ENCODE assay signal across 8 mouse cellular contexts in genomic region chr1:36744268-36744944, GRCm38 (mm10). TPM values are rescaled to one million over a fixed set of nuclear protein-coding genes. Genes with fewer than 3 reads are reported as not detected.
DNase-seq lines count a peak whose midpoint lies in the region; ATAC-seq and TF ChIP-seq lines count a peak whose summit lies in the region.

No protein-coding gene starts in this region.

- TF ChIP-seq POLR2A in lung, adult 2 months (IDR thresholded peaks at IDR 0.05; ENCODE audit: borderline replicate concordance, extremely low read depth, low read depth, low read length) = no peak
- no peak for TF ChIP-seq POLR2A in olfactory bulb, adult 2 months (IDR thresholded peaks at IDR 0.05; ENCODE audit: insufficient read depth, low read depth, low read length)
- TF ChIP-seq POLR2A in thymus, adult 2 months (IDR thresholded peaks at IDR 0.05; ENCODE audit: control insufficient read depth, extremely low read depth, insufficient read depth, low read length, poor library complexity) = no peak

- no peak overlapping the region for H3K9ac ChIP-seq in forebrain, postnatal 0 days

- peak overlapping the region; percentile 26 for H3K4me3 ChIP-seq in forebrain, postnatal 0 days (ENCODE audit: low read depth, low read length)
- H3K4me3 ChIP-seq in hindbrain, embryonic 10.5 days = peak overlapping the region; percentile 36
- H3K4me3 ChIP-seq in lung, adult 2 months (replicated peaks; ENCODE audit: extremely low read depth, low read depth, low read length) = no peak overlapping the region
- peak overlapping the region; percentile 34 for H3K4me3 ChIP-seq in olfactory bulb, adult 2 months (ENCODE audit: insufficient read depth, low read depth, low read length)
- H3K4me3 ChIP-seq in thymus, adult 2 months (ENCODE audit: control insufficient read depth, insufficient read depth, low read length) = peak overlapping the region; percentile 12; the same call in 1 of the 2 replicates

- ATAC-seq in forebrain, postnatal 0 days = peak; percentile 90

- H3K4me1 ChIP-seq in forebrain, postnatal 0 days (ENCODE audit: insufficient read depth) = no peaks in the 10 kb centered on the region
- peaks cover 33% of the 10 kb centered on the region for H3K4me1 ChIP-seq in hindbrain, embryonic 10.5 days (replicated peaks)
- no peaks in the 10 kb centered on the region for H3K4me1 ChIP-seq in lung, adult 2 months (ENCODE audit: control insufficient read depth, insufficient read depth, low read length)
- H3K4me1 ChIP-seq in olfactory bulb, adult 2 months (ENCODE audit: control insufficient read depth, insufficient read depth, low read length) = peaks cover 7% of the 10 kb centered on the region
- peaks cover 5% of the 10 kb centered on the region for H3K4me1 ChIP-seq in thymus, adult 2 months (replicated peaks; ENCODE audit: control insufficient read depth, insufficient read depth, low read length)

- peak; percentile 89 for TF ChIP-seq CTCF in forebrain, postnatal 0 days (IDR thresholded peaks at IDR 0.05; ENCODE audit: low read depth)
- TF ChIP-seq CTCF in lung, adult 2 months (IDR thresholded peaks at IDR 0.05; ENCODE audit: insufficient read depth, low read length) = peak; percentile 89
- TF ChIP-seq CTCF in olfactory bulb, adult 2 months (IDR thresholded peaks at IDR 0.05; ENCODE audit: insufficient read depth, low read depth, low read length) = peak; percentile 78
- peak; percentile 77; the same call in 1 of the 2 replicates for TF ChIP-seq CTCF in thymus, adult 2 months (IDR thresholded peaks at IDR 0.05; ENCODE audit: borderline replicate concordance, control insufficient read depth, extremely low read depth, insufficient read depth, low read length, poor library complexity)

- no peaks in the 10 kb centered on the region for H3K27me3 ChIP-seq in forebrain, postnatal 0 days (ENCODE audit: insufficient read depth, low read length)
- peaks cover 14% of the 10 kb centered on the region; the same call in 1 of the 2 replicates for H3K27me3 ChIP-seq in hindbrain, embryonic 10.5 days (ENCODE audit: insufficient read depth, poor library complexity, severe bottlenecking)
- no peaks in the 10 kb centered on the region for H3K27me3 ChIP-seq in thymus, adult 2 months (ENCODE audit: control insufficient read depth, insufficient read depth, low read length)

- 0 out of 2 replicates have a peak overlapping the region, but pooled peaks have one; percentile 35 for H3K27ac ChIP-seq in forebrain, postnatal 0 days (ENCODE audit: low read depth, low read length)
- no peak overlapping the region for H3K27ac ChIP-seq in hindbrain, embryonic 10.5 days
- H3K27ac ChIP-seq in olfactory bulb, adult 2 months (ENCODE audit: insufficient read depth, low read depth, low read length) = no peak overlapping the region
- no peak overlapping the region for H3K27ac ChIP-seq in thymus, adult 2 months (ENCODE audit: control insufficient read depth, insufficient read depth, low read length)

- peak overlapping the region; percentile 47 for H3K4me2 ChIP-seq in forebrain, postnatal 0 days (ENCODE audit: low read depth)

- H3K36me3 ChIP-seq in forebrain, postnatal 0 days (ENCODE audit: insufficient read depth) = no peaks in the 10 kb centered on the region
- H3K36me3 ChIP-seq in hindbrain, embryonic 10.5 days = no peaks in the 10 kb centered on the region
- H3K36me3 ChIP-seq in thymus, adult 2 months (ENCODE audit: control insufficient read depth, insufficient read depth, low read length) = no peaks in the 10 kb centered on the region

- no peaks in the 10 kb centered on the region for H3K9me3 ChIP-seq in forebrain, postnatal 0 days (ENCODE audit: low read length)
- H3K9me3 ChIP-seq in hindbrain, embryonic 10.5 days = no peaks in the 10 kb centered on the region

- 17% methylated on average over 17 of the region's 17 CpGs for WGBS in forebrain, postnatal 0 days
- WGBS in hindbrain, embryonic 10.5 days = 26% methylated on average over 17 of the region's 17 CpGs
- WGBS in lung, adult 2 months = 15% methylated on average over 17 of the region's 17 CpGs
- 19% methylated on average over 17 of the region's 17 CpGs for WGBS in olfactory bulb, adult 2 months
- 21% methylated on average over 17 of the region's 17 CpGs for WGBS in thymus, adult 2 months

- peak; percentile 52 for DNase-seq in MEL-GATA-1-ER (ENCODE audit: extremely low read depth, low read depth)
- DNase-seq in cerebellum, adult 11-12 months = peak; percentile 63
- peak; percentile 88 for DNase-seq in forebrain, postnatal 0 days
- DNase-seq in hindbrain, embryonic 10.5 days (ENCODE audit: low spot score) = peak; percentile 72
- DNase-seq in layer of hippocampus, adult 8-10 months (ENCODE audit: low spot score in 2 of 2) = peak; percentile 75 to 80
- DNase-seq in lung, adult 2 months = peak; percentile 65
- peak; percentile 85 for DNase-seq in thymus, adult 2 months

RNA-seq across cellular contexts. Expression of gene Zap70, which starts 17.2 kb away (rescaled TPM):
- 2.2 and 4.5 TPM in 2 replicates for total RNA-seq in forebrain, postnatal 0 days (2014; rRNA removed)
- 2.1 and 2.9 TPM in 2 replicates for polyA plus RNA-seq in forebrain, postnatal 0 days (2015; fragmentation: Nextera tagmentation; extraction: Ambion mirVana)
- 0.25 and 0.43 TPM in 2 replicates for polyA plus RNA-seq in hindbrain, embryonic 10.5 days (2016; fragmentation: Nextera tagmentation; extraction: Ambion mirVana)
- 1 to 10 TPM; 3.2 to 4.3 (median 3.7) TPM for total RNA-seq in layer of hippocampus, adult 8-10 months (2022)
- polyA plus RNA-seq in lung, adult 2 months (2012; rRNA removed) = 10.9 and 12.9 TPM in 2 replicates
- polyA plus RNA-seq in olfactory bulb, adult 2 months (2012; ENCODE audit: insufficient read depth, insufficient read length, low replicate concordance, missing spikeins) = not detected in 2 replicates
- 270 and 289 TPM in 2 replicates for polyA plus RNA-seq in thymus, adult 2 months (2012; rRNA removed)

RNA-seq across cellular contexts. Expression of gene Actr1b, which starts 30.2 kb away (rescaled TPM):
- total RNA-seq in forebrain, postnatal 0 days (2014; rRNA removed) = 137 TPM in 2 replicates
- polyA plus RNA-seq in forebrain, postnatal 0 days (2015; fragmentation: Nextera tagmentation; extraction: Ambion mirVana) = 94.8 and 102 TPM in 2 replicates
- polyA plus RNA-seq in hindbrain, embryonic 10.5 days (2016; fragmentation: Nextera tagmentation; extraction: Ambion mirVana) = 135 and 147 TPM in 2 replicates
- 100 to 1,000 TPM; 246 to 261 (median 255) TPM for total RNA-seq in layer of hippocampus, adult 8-10 months (2022)
- polyA plus RNA-seq in lung, adult 2 months (2012; rRNA removed) = 107 and 111 TPM in 2 replicates
- not detected in 2 replicates for polyA plus RNA-seq in olfactory bulb, adult 2 months (2012; ENCODE audit: insufficient read depth, insufficient read length, low replicate concordance, missing spikeins)
- 182 and 213 TPM in 2 replicates for polyA plus RNA-seq in thymus, adult 2 months (2012; rRNA removed)

RNA-seq across cellular contexts. Expression of gene 4933424G06Rik, which starts 34.5 kb away (rescaled TPM):
- not detected in 2 replicates for total RNA-seq in forebrain, postnatal 0 days (2014; rRNA removed)
- 0.39 and 0.71 TPM in 2 replicates for polyA plus RNA-seq in forebrain, postnatal 0 days (2015; fragmentation: Nextera tagmentation; extraction: Ambion mirVana)
- 0.15 and 0.22 TPM in 2 replicates for polyA plus RNA-seq in hindbrain, embryonic 10.5 days (2016; fragmentation: Nextera tagmentation; extraction: Ambion mirVana)
- total RNA-seq in layer of hippocampus, adult 8-10 months (2022) = under 1 TPM in 1 of 4 experiments, not detected in 3; 0.56 TPM
- not detected in 2 replicates for polyA plus RNA-seq in lung, adult 2 months (2012; rRNA removed)
- not detected in 2 replicates for polyA plus RNA-seq in olfactory bulb, adult 2 months (2012; ENCODE audit: insufficient read depth, insufficient read length, low replicate concordance, missing spikeins)
- not detected in 2 replicates for polyA plus RNA-seq in thymus, adult 2 months (2012; rRNA removed)

RNA-seq across cellular contexts. Expression of gene Cox5b, which starts 53.2 kb away (rescaled TPM):
- 302 and 470 TPM in 2 replicates for total RNA-seq in forebrain, postnatal 0 days (2014; rRNA removed)
- polyA plus RNA-seq in forebrain, postnatal 0 days (2015; fragmentation: Nextera tagmentation; extraction: Ambion mirVana) = 761 and 882 TPM in 2 replicates
- polyA plus RNA-seq in hindbrain, embryonic 10.5 days (2016; fragmentation: Nextera tagmentation; extraction: Ambion mirVana) = 566 and 596 TPM in 2 replicates
- 100 to 1,000 TPM; 439 to 655 (median 576) TPM for total RNA-seq in layer of hippocampus, adult 8-10 months (2022)
- 249 and 279 TPM in 2 replicates for polyA plus RNA-seq in lung, adult 2 months (2012; rRNA removed)
- not detected in 2 replicates for polyA plus RNA-seq in olfactory bulb, adult 2 months (2012; ENCODE audit: insufficient read depth, insufficient read length, low replicate concordance, missing spikeins)
- polyA plus RNA-seq in thymus, adult 2 months (2012; rRNA removed) = 395 and 432 TPM in 2 replicates

Comparison
In these comparisons a context has a peak if more than half of its experiments do, and no peak if none do; other contexts are left out.
1. RNA of gene Zap70, which starts 17.2 kb away (polyA plus RNA-seq): 270 to 289 TPM in thymus, adult 2 months; 10.9 to 12.9 TPM in lung, adult 2 months, 2.1 to 2.9 TPM in forebrain, postnatal 0 days, 0.25 to 0.43 TPM in hindbrain, embryonic 10.5 days and not detected in olfactory bulb, adult 2 months; every median in the first group is over 10 times any median in the second.
2. Peak in every context shown above with its lines, with median percentiles within 50 percentile points of each other: DNase-seq and CTCF ChIP-seq.